Mouse (Mus musculus) urinary bladder, postnatal 0 days (tissue): ENCODE results near the gene Serpinf2. TPM values are rescaled to one million over a fixed set of nuclear protein-coding genes. Genes with fewer than 3 reads are reported as not detected.

ENCODE experiments used
- microRNA counts: library from miRNA; unstranded; fragments of <30 nt; microRNA quantifications from one replicate; lab custom pipeline; 2016
- microRNA-seq: library from miRNA; unstranded; fragments of <30 nt; microRNA quantifications from one replicate; pipeline ENCODE4, GENCODE M21; 2016
- polyA plus RNA-seq: library from polyadenylated mRNA; unstranded; fragments of >200 nt; fragmentation: Nextera tagmentation; extraction: Ambion mirVana; gene quantifications from 2 replicates; pipeline ENCODE4 v1.2.1, GENCODE M21; 2015

Gene Serpinf2
- polyA plus RNA-seq: 0.21 and 0.57 TPM in 2 replicates

GRCm38 (mm10) chr11:75439363-75439762, at the start of gene Serpinf2:
Gene Serpinf2, minus strand, starts transcription at chr11:75439591.

GRCm38 (mm10) chr11:75486601-75487285, 47.4 kb upstream of the Serpinf2 start, which contains the start of gene Prpf8:
Gene Prpf8, plus strand, starts transcription at chr11:75486816.

GRCm38 (mm10) chr11:75460844-75461742, 21.7 kb upstream of the Serpinf2 start, which contains the start of gene Tlcd2:
Gene Tlcd2, plus strand, starts transcription at chr11:75461715.

GRCm38 (mm10) chr11:75453991-75454930, 14.9 kb upstream of the Serpinf2 start, which contains the start of gene Wdr81:
Gene Wdr81, minus strand, starts transcription at chr11:75454717.

GRCm38 (mm10) chr11:75422013-75422792, 17.2 kb downstream of the Serpinf2 start, which contains the start of gene Serpinf1:
Gene Serpinf1, minus strand, starts transcription at chr11:75422701.

MicroRNAs within 50 kb of the gene (microRNA counts, 519-probe panel; counts per million panel counts)
- 5,697 counts per million, percentile 98 among the panel's probes with 10 or more counts for microRNA mmu-miR-22 (lab: Ali Mortazavi, UCI)

Small RNA genes lying within 50 kb of the gene (microRNA-seq; reads per million reads assigned to microRNA genes)
- gene Mir22: 49,453 reads per million, percentile 99 among the genes with 10 or more reads in this experiment

Other genes with a start within 250 kb of the Serpinf2 start
- gene Dph1, start 248.3 kb downstream of the Serpinf2 start, polyA plus RNA-seq: 15.7 and 16.8 TPM in 2 replicates
- 17.9 and 18.6 TPM in 2 replicates for gene Rtn4rl1, start 245.8 kb downstream of the Serpinf2 start, polyA plus RNA-seq
- gene Rpa1, start 91.3 kb downstream of the Serpinf2 start, polyA plus RNA-seq: 95.4 and 102 TPM in 2 replicates
- 11.2 and 11.3 TPM in 2 replicates for gene Smyd4, start 91.2 kb downstream of the Serpinf2 start, polyA plus RNA-seq
- gene Serpinf1, start 16.9 kb downstream of the Serpinf2 start, polyA plus RNA-seq: 168 and 180 TPM in 2 replicates
- 3.1 and 3.6 TPM in 2 replicates for gene Wdr81, start 15.1 kb upstream of the Serpinf2 start, polyA plus RNA-seq
- 20.0 and 24.6 TPM in 2 replicates for gene Tlcd2, start 22.1 kb upstream of the Serpinf2 start, polyA plus RNA-seq
- 18.4 and 19.3 TPM in 2 replicates for gene Prpf8, start 47.2 kb upstream of the Serpinf2 start, polyA plus RNA-seq
- 3.8 and 4.4 TPM in 2 replicates for gene Rilp, start 70.5 kb upstream of the Serpinf2 start, polyA plus RNA-seq
- 2.7 and 3.2 TPM in 2 replicates for gene Scarf1, start 73.9 kb upstream of the Serpinf2 start, polyA plus RNA-seq
- 3.7 and 4.3 TPM in 2 replicates for gene Slc43a2, start 92.1 kb upstream of the Serpinf2 start, polyA plus RNA-seq
- gene Pitpna, start 148.5 kb upstream of the Serpinf2 start, polyA plus RNA-seq: 110 and 112 TPM in 2 replicates
- 18.8 and 22.6 TPM in 2 replicates for gene Inpp5k, start 191.4 kb upstream of the Serpinf2 start, polyA plus RNA-seq
- gene Myo1c, start 210.9 kb upstream of the Serpinf2 start, polyA plus RNA-seq: 108 and 141 TPM in 2 replicates
- gene Crk, start 239.7 kb upstream of the Serpinf2 start, polyA plus RNA-seq: 86.8 and 101 TPM in 2 replicates